Mouse (Mus musculus) thymus, adult 2 months (tissue): Measurements from ENCODE around the gene Asb10.
A peak's percentile ranks its signal among the peaks of the same experiment; 100 is the strongest.

Experiments
- CTCF ChIP-seq: fragments of 200-500 bp; IDR thresholded peaks from 2 replicates; pipeline ENCODE4 v1.5.1; 2012; ENCODE audit warnings: mild to moderate bottlenecking, control low read depth, low read length, moderate library complexity, borderline replicate concordance; ENCODE audit not compliant: control insufficient read depth, poor library complexity, insufficient read depth; ENCODE audit errors: extremely low read depth
- POLR2A ChIP-seq: fragments of 200-500 bp; IDR thresholded peaks from 2 replicates; pipeline ENCODE4 v1.6.1; 2012; ENCODE audit warnings: mild to moderate bottlenecking, low read length, control low read depth, moderate library complexity; ENCODE audit not compliant: control insufficient read depth, poor library complexity, insufficient read depth; ENCODE audit errors: extremely low read depth

GRCm38 (mm10) chr5:24486097-24486496 is 54.7 kb downstream of the Asb10 start:
- no peak for TF ChIP-seq POLR2A
- TF ChIP-seq CTCF, result peak; percentile 90
